Mouse (Mus musculus) bone marrow, adult 2 months (tissue): ENCODE measurements at regions not wholly inside any gene's neighbourhood (a gene's known extent, or its start where the extent isn't known, plus 50 kb on each side); places are given as distances from the start of the nearest gene placed in this dataset.

Experiments used
- CTCF ChIP-seq: fragments of 200-500 bp; IDR thresholded peaks from 2 replicates; pipeline ENCODE4 v1.5.1; 2011; ENCODE audit warnings: low read length, control low read depth; ENCODE audit not compliant: control insufficient read depth, insufficient read depth
- POLR2A ChIP-seq: fragments of 200-500 bp; IDR thresholded peaks from 2 replicates; pipeline ENCODE4 v1.6.1; 2011; ENCODE audit warnings: low read depth, mild to moderate bottlenecking, control low read depth, low read length, borderline replicate concordance; ENCODE audit not compliant: control insufficient read depth

DNA sequence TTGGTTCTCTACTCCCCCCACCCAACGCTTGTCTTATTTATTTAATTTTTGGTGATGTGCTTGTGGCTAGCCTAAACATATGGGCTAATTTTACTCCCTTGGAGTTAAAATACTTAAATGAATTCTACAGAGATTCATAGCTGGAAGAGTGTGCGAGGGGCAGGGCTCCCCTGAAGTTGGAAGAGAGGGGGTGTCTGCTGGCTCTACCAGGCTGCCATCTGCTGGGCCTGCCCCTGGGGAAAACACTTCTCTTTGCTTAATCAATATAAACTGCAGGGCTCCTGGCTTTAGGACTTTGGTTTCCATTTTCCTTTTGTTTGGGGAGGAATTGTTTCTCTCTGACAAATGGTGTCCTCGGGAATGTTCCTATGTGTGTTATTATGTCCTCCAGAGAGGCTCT, 92.5 kb upstream of the Kcnd3 start:
- TF ChIP-seq CTCF, result no peak
- TF ChIP-seq POLR2A, result no peak
